In genomic region chr11:114023965-114024364, GRCm38 (mm10) we compare ENCODE assay signal across 17 mouse cellular contexts. TPM values are rescaled to one million over a fixed set of nuclear protein-coding genes. Genes with fewer than 3 reads are reported as not detected.
DNase-seq lines count a peak whose midpoint lies in the region; ATAC-seq and TF ChIP-seq lines count a peak whose summit lies in the region.
"Had no signal": no experiment of that assay in that cellular context is flagged by ENCODE, and none has a peak within 500 bp of the region (broad histone marks: within the 10 kb centered on the region; RNA-seq: fewer than 3 reads in every experiment).

No protein-coding gene starts in this region.

- no peak overlapping the region for H3K27ac ChIP-seq in heart, embryonic 12.5 days (ENCODE audit: poor library complexity, severe bottlenecking)
- no peak overlapping the region for H3K27ac ChIP-seq in heart, embryonic 16.5 days (ENCODE audit: low read length)
- H3K27ac ChIP-seq: left cerebral cortex, adult 2 months; liver, embryonic 14.5 days; midbrain, embryonic 13.5 days; neural tube, embryonic 15.5 days had no signal

- TF ChIP-seq CTCF in lung, adult 2 months (IDR thresholded peaks at IDR 0.05; ENCODE audit: insufficient read depth, low read length) = no peak

- H3K4me2 ChIP-seq in heart, embryonic 12.5 days = no peak overlapping the region
- H3K4me2 ChIP-seq in heart, embryonic 16.5 days (ENCODE audit: low read depth, low read length) = no peak overlapping the region
- H3K4me2 ChIP-seq: midbrain, embryonic 13.5 days; neural tube, embryonic 15.5 days had no signal

- WGBS in heart, embryonic 12.5 days = 14% methylated on average over 1 of the region's 1 CpGs
- WGBS in lung, adult 2 months = 22% methylated on average over 1 of the region's 1 CpGs
- WGBS in heart, embryonic 16.5 days = 21% methylated on average over 1 of the region's 1 CpGs

- H3K4me1 ChIP-seq in heart, embryonic 12.5 days (replicated peaks) = peaks cover 43% of the 10 kb centered on the region
- no peaks in the 10 kb centered on the region for H3K4me1 ChIP-seq in lung, adult 2 months (ENCODE audit: control insufficient read depth, insufficient read depth, low read length)
- H3K4me1 ChIP-seq in heart, embryonic 16.5 days (ENCODE audit: control insufficient read depth, insufficient read depth, low read length) = peaks cover 19% of the 10 kb centered on the region

- H3K9me3 ChIP-seq in heart, embryonic 12.5 days (replicated peaks) = no peaks in the 10 kb centered on the region
- no peaks in the 10 kb centered on the region for H3K9me3 ChIP-seq in heart, embryonic 16.5 days (replicated peaks; ENCODE audit: control insufficient read depth, low read length)
- H3K9me3 ChIP-seq: midbrain, embryonic 13.5 days; neural tube, embryonic 15.5 days had no signal

- H3K36me3 ChIP-seq in heart, embryonic 12.5 days = no peaks in the 10 kb centered on the region
- H3K36me3 ChIP-seq in heart, embryonic 16.5 days (ENCODE audit: control insufficient read depth, insufficient read depth) = no peaks in the 10 kb centered on the region
- H3K36me3 ChIP-seq: midbrain, embryonic 13.5 days; neural tube, embryonic 15.5 days had no signal

- no peak overlapping the region for H3K4me3 ChIP-seq in heart, embryonic 12.5 days
- no peak overlapping the region for H3K4me3 ChIP-seq in lung, adult 2 months (replicated peaks; ENCODE audit: extremely low read depth, low read depth, low read length)
- H3K4me3 ChIP-seq in heart, embryonic 16.5 days (ENCODE audit: low read length) = no peak overlapping the region
- H3K4me3 ChIP-seq: left cerebral cortex, adult 2 months; midbrain, embryonic 13.5 days; myocyte; neural tube, embryonic 15.5 days had no signal

- H3K9ac ChIP-seq in heart, embryonic 12.5 days = no peak overlapping the region
- no peak overlapping the region for H3K9ac ChIP-seq in heart, embryonic 16.5 days (ENCODE audit: low read length)
- H3K9ac ChIP-seq: forebrain, postnatal 0 days; liver, embryonic 14.5 days; midbrain, embryonic 13.5 days; neural tube, embryonic 15.5 days had no signal

- intact Hi-C loops in heart, postnatal 36 days (cut with DNase I) = no loop called here

- no peak for ATAC-seq in heart, embryonic 12.5 days (ENCODE audit: insufficient number of reproducible peaks, low FRiP score)
- ATAC-seq in heart, embryonic 16.5 days (replicated peaks; ENCODE audit: extremely low read depth, insufficient read depth, low FRiP score) = peak; percentile 55; the same call in 1 of the 2 replicates
- ATAC-seq: forebrain, postnatal 0 days; midbrain, embryonic 13.5 days had no signal

- TF ChIP-seq POLR2A in lung, adult 2 months (IDR thresholded peaks at IDR 0.05; ENCODE audit: borderline replicate concordance, extremely low read depth, low read depth, low read length) = no peak

- peak; percentile 21 for DNase-seq in heart, adult 8-10 months (ENCODE audit: low spot score)
- peak; percentile 34 for DNase-seq in lung, postnatal 14 days
- DNase-seq in lung, adult 2 months = no peak
- peak; percentile 14 to 22 for DNase-seq in heart, postnatal 36 days
- no peak for DNase-seq in cerebellum, adult 8-10 months
- DNase-seq: cerebellum, adult 18-20 months; forebrain, postnatal 0 days; right cerebral cortex, postnatal 25 days; thymus, postnatal 14 days had no signal

- H3K27me3 ChIP-seq in heart, embryonic 12.5 days (replicated peaks) = 0 out of 2 replicates have a peak, but pooled peaks cover 5% of the 10 kb centered on the region
- H3K27me3 ChIP-seq in heart, embryonic 16.5 days (ENCODE audit: control insufficient read depth, insufficient read depth, low read length) = no peaks in the 10 kb centered on the region; the same call in 1 of the 2 replicates
- H3K27me3 ChIP-seq: neural tube, embryonic 15.5 days had no signal

RNA-seq across cellular contexts. Expression of gene Sdk2, which starts 42.9 kb away (rescaled TPM):
- total RNA-seq in heart, adult 8-10 months (2022) = 1 to 10 TPM in 2 of 4 experiments, under 1 TPM in 2; 0.65 to 2.1 (median 1.3) TPM
- polyA plus RNA-seq in heart, embryonic 12.5 days (2016; fragmentation: Nextera tagmentation; extraction: Ambion mirVana) = 3.3 and 4.3 TPM in 2 replicates
- 0.71 and 1.2 TPM in 2 replicates for polyA plus RNA-seq in lung, adult 2 months (2012; rRNA removed)
- 1.1 and 2.1 TPM in 2 replicates for polyA plus RNA-seq in heart, embryonic 16.5 days (2015; fragmentation: Nextera tagmentation; extraction: Ambion mirVana)
- 1 to 10 TPM; 1.1 to 2.6 TPM for total RNA-seq in heart, postnatal 36 days (2021)
- total RNA-seq: common myeloid progenitor, adult 5-6 weeks had no signal

Comparison
In these comparisons a context has a peak if more than half of its experiments do, and no peak if none do; other contexts are left out.
1. DNase-seq: peak in heart, adult 8-10 months (single experiment), lung, postnatal 14 days (single experiment) and heart, postnatal 36 days (2 of 2); none in lung, adult 2 months (single experiment) and cerebellum, adult 8-10 months (single experiment).